Mouse (Mus musculus): ENCODE results near the gene Bloc1s5. TPM values are rescaled to one million over a fixed set of nuclear protein-coding genes. Genes with fewer than 3 reads are reported as not detected.

Bloc1s5 gene
- total and polyA plus RNA-seq, 3 experiments, result 5.6 to 12.7 (median 9.3) TPM

- Histone ChIP-seq H3K4me3 (replicated peaks in 1 of 3; ENCODE audit: low read depth in 2 of 3, low read length in 2 of 3, poor library complexity in 1 of 3) (no peak overlapping the region), H3K4me2 (ENCODE audit: insufficient read depth, low read depth, poor library complexity, severe bottlenecking) (no peak overlapping the region)
- dilution Hi-C loops (cut with MboI; ENCODE audit: extremely low pct_ligation_motif_present, extremely low pct_unique_long_range_greater_than_20kb, low sequenced_read_pairs), result no loop called here
Measured at GRCm38 (mm10) chr13:38587350-38587749, 47.6 kb downstream of the Bloc1s5 start.

GRCm38 (mm10) chr13:38586451-38586850, 48.5 kb downstream of the Bloc1s5 start:
- no peak overlapping the region for H3K9ac ChIP-seq (ENCODE audit: insufficient read depth, low read depth)
- TF ChIP-seq PAX5 (IDR thresholded peaks at IDR 0.05; ENCODE audit: low read length), result no peak
- no peak for TF ChIP-seq RAD21 (IDR thresholded peaks at IDR 0.05; ENCODE audit: low read depth, low read length)
- no peak for TF ChIP-seq KAT2A (IDR thresholded peaks at IDR 0.05; ENCODE audit: insufficient replicate concordance, low read length)
- no peak for TF ChIP-seq GABPA (IDR thresholded peaks at IDR 0.05; ENCODE audit: insufficient replicate concordance, low read depth, low read length)
- TF ChIP-seq TBP (conservative IDR thresholded peaks at IDR 0.05; ENCODE audit: low read depth, low read length), result no peak
- no peak for TF ChIP-seq CHD1 (IDR thresholded peaks at IDR 0.05; ENCODE audit: low read depth, low read length)
- TF ChIP-seq IRF4 (IDR thresholded peaks at IDR 0.05; ENCODE audit: low read depth, low read length), result no peak
- no peak overlapping the region for H3K4me3 ChIP-seq (replicated peaks in 1 of 3; ENCODE audit: low read depth in 2 of 3, low read length in 2 of 3, poor library complexity in 1 of 3)
- H3K27ac ChIP-seq (ENCODE audit: insufficient read depth, low read depth), result no peak overlapping the region
- in situ Hi-C loops (cut with MboI; ENCODE audit: low pct_ligation_motif_present, low pct_unique_long_range_greater_than_20kb, low sequenced_read_pairs) (loop anchor here (25.0 kb wide), 3 partner anchors 249 to 524 kb away; partner anchors contain the start of genes Bmp6 and Snrnp48), dilution Hi-C loops (cut with MboI; ENCODE audit: extremely low pct_ligation_motif_present, extremely low pct_unique_long_range_greater_than_20kb, low sequenced_read_pairs) (no loop called here)
- H3K36me3 ChIP-seq (replicated peaks in 1 of 2; ENCODE audit: control insufficient read depth in 1 of 2, insufficient read depth in 1 of 2, low read length in 1 of 2), result no peaks in the 10 kb centered on the region
- H3K79me2 ChIP-seq (replicated peaks; ENCODE audit: control insufficient read depth, extremely low read depth, insufficient read depth, poor library complexity, severe bottlenecking), result no peaks in the 10 kb centered on the region
- no peaks in the 10 kb centered on the region for H3K27me3 ChIP-seq (replicated peaks)
- DNase-seq (ENCODE audit: extremely low read depth), result no peak
- no peak overlapping the region for H3K4me2 ChIP-seq (ENCODE audit: insufficient read depth, low read depth, poor library complexity, severe bottlenecking)
- peaks cover 5 to 27% of the 10 kb centered on the region in 2 experiments for H3K4me1 ChIP-seq (ENCODE audit: control insufficient read depth in 1 of 2, insufficient read depth in 2 of 2)
- H3K9me3 ChIP-seq (replicated peaks; ENCODE audit: low read length), result no peaks in the 10 kb centered on the region

More at GRCm38 (mm10) chr13:38587350-38587749, 47.6 kb downstream of the Bloc1s5 start:
- no peak for DNase-seq (ENCODE audit: extremely low read depth)
- H3K27me3 ChIP-seq (replicated peaks), result no peaks in the 10 kb centered on the region
- H3K36me3 ChIP-seq (replicated peaks in 1 of 2; ENCODE audit: control insufficient read depth in 1 of 2, insufficient read depth in 1 of 2, low read length in 1 of 2), result no peaks in the 10 kb centered on the region
- TF ChIP-seq ELF1 (IDR thresholded peaks at IDR 0.05; ENCODE audit: low read depth, low read length) (no peak), ZNF384 (IDR thresholded peaks at IDR 0.05; ENCODE audit: low read depth, low read length) (peak; percentile 7; the same call in 1 of the 2 replicates), JUN (IDR thresholded peaks at IDR 0.05; ENCODE audit: insufficient read depth, low read depth, low read length) (no peak), NELFE (IDR thresholded peaks at IDR 0.05; ENCODE audit: low read depth, low read length) (no peak)
- no peaks in the 10 kb centered on the region for H3K79me2 ChIP-seq (replicated peaks; ENCODE audit: control insufficient read depth, extremely low read depth, insufficient read depth, poor library complexity, severe bottlenecking)
- H3K9me3 ChIP-seq (replicated peaks; ENCODE audit: low read length), result no peaks in the 10 kb centered on the region
- peaks cover 0 to 18% of the 10 kb centered on the region in 2 experiments; a peak in 2 of 4 replicates for H3K4me1 ChIP-seq (ENCODE audit: control insufficient read depth in 1 of 2, insufficient read depth in 2 of 2)
- in situ Hi-C loops (cut with MboI; ENCODE audit: low pct_ligation_motif_present, low pct_unique_long_range_greater_than_20kb, low sequenced_read_pairs), result loop anchor here (25.0 kb wide), 3 partner anchors 250 to 525 kb away; partner anchors contain the start of genes Bmp6 and Snrnp48
- no peak overlapping the region for H3K9ac ChIP-seq (ENCODE audit: insufficient read depth, low read depth)
- H3K27ac ChIP-seq (ENCODE audit: insufficient read depth, low read depth), result no peak overlapping the region

GRCm38 (mm10) chr13:38582768-38583167, 52.1 kb downstream of the Bloc1s5 start:
- Histone ChIP-seq H3K9me3 (replicated peaks; ENCODE audit: low read length) (peaks cover 6% of the 10 kb centered on the region), H3K27me3 (replicated peaks) (no peaks in the 10 kb centered on the region), H3K4me2 (ENCODE audit: insufficient read depth, low read depth, poor library complexity, severe bottlenecking) (no peak overlapping the region), H3K36me3 (replicated peaks in 1 of 2; ENCODE audit: control insufficient read depth in 1 of 2, insufficient read depth in 1 of 2, low read length in 1 of 2) (no peaks in the 10 kb centered on the region), H3K27ac (ENCODE audit: insufficient read depth, low read depth) (no peak overlapping the region), H3K4me1 (ENCODE audit: control insufficient read depth in 1 of 2, insufficient read depth in 2 of 2) (peaks cover 7 to 44% of the 10 kb centered on the region in 2 experiments), H3K9ac (ENCODE audit: insufficient read depth, low read depth) (no peak overlapping the region), H3K79me2 (replicated peaks; ENCODE audit: control insufficient read depth, extremely low read depth, insufficient read depth, poor library complexity, severe bottlenecking) (no peaks in the 10 kb centered on the region), H3K4me3 (replicated peaks in 1 of 3; ENCODE audit: low read depth in 2 of 3, low read length in 2 of 3, poor library complexity in 1 of 3) (no peak overlapping the region)
- in situ Hi-C loops (cut with MboI; ENCODE audit: low pct_ligation_motif_present, low pct_unique_long_range_greater_than_20kb, low sequenced_read_pairs) (loop anchor here (25.0 kb wide), 3 partner anchors 245 to 520 kb away; partner anchors contain the start of genes Bmp6 and Snrnp48), dilution Hi-C loops (cut with MboI; ENCODE audit: extremely low pct_ligation_motif_present, extremely low pct_unique_long_range_greater_than_20kb, low sequenced_read_pairs) (no loop called here)
- DNase-seq (ENCODE audit: extremely low read depth), result no peak
- TF ChIP-seq GABPA (IDR thresholded peaks at IDR 0.05; ENCODE audit: insufficient replicate concordance, low read depth, low read length), result no peak
- TF ChIP-seq MAFK (IDR thresholded peaks at IDR 0.05; ENCODE audit: insufficient replicate concordance, low read length), result no peak
- TF ChIP-seq TCF12 (IDR thresholded peaks at IDR 0.05; ENCODE audit: low read depth, low read length), result no peak
- TF ChIP-seq RCOR1 (conservative IDR thresholded peaks at IDR 0.05; ENCODE audit: low read depth, low read length), result no peak
- TF ChIP-seq MEF2A (IDR thresholded peaks at IDR 0.05; ENCODE audit: borderline replicate concordance, low read depth, low read length), result no peak
- TF ChIP-seq USF1 (IDR thresholded peaks at IDR 0.05; ENCODE audit: low read depth, low read length), result no peak
- TF ChIP-seq MYC (IDR thresholded peaks at IDR 0.05; ENCODE audit: low read depth, low read length), result no peak
- no peak for TF ChIP-seq USF2 (conservative IDR thresholded peaks at IDR 0.05; ENCODE audit: low read depth, low read length)
- no peak for TF ChIP-seq ZC3H11A (IDR thresholded peaks at IDR 0.05; ENCODE audit: low read depth, low read length)
- TF ChIP-seq MXI1 (IDR thresholded peaks at IDR 0.05; ENCODE audit: low read depth, low read length), result no peak
- TF ChIP-seq POLR2A (IDR thresholded peaks at IDR 0.05; ENCODE audit: low read depth, low read length), result no peak
- no peak for TF ChIP-seq CHD2 (IDR thresholded peaks at IDR 0.05; ENCODE audit: low read length)
- TF ChIP-seq ETS1 (conservative IDR thresholded peaks at IDR 0.05; ENCODE audit: low read depth, low read length), result no peak
- no peak for TF ChIP-seq JUND (conservative IDR thresholded peaks at IDR 0.05; ENCODE audit: low read depth, low read length)
- TF ChIP-seq BHLHE40 (IDR thresholded peaks at IDR 0.05; ENCODE audit: low read depth, low read length), result no peak
- no peak for TF ChIP-seq NELFE (IDR thresholded peaks at IDR 0.05; ENCODE audit: low read depth, low read length)
- TF ChIP-seq CTCF (conservative IDR thresholded peaks at IDR 0.05 in 1 of 2, IDR thresholded peaks at IDR 0.05 in 1 of 2; ENCODE audit: low read depth in 2 of 2, low read length in 2 of 2), result no peak
- no peak for TF ChIP-seq ELF1 (IDR thresholded peaks at IDR 0.05; ENCODE audit: low read depth, low read length)

All from CH12.LX (cell line).